Mouse (Mus musculus) thymus, postnatal 10 days (tissue): ENCODE measurements around the gene Pik3c2g.
"Not testable (repeated sequence)": the region's sequence is repeated elsewhere in the genome, so short reads cannot be mapped to it uniquely, and the experiment has no call there.

Experiments
- DNase-seq, 2 experiments: peaks; one replicate each; pipeline ENCODE4 v3.0.0; 2021; ENCODE audit warnings: low spot score in 2 of 2

The Pik3c2g gene

DNA sequence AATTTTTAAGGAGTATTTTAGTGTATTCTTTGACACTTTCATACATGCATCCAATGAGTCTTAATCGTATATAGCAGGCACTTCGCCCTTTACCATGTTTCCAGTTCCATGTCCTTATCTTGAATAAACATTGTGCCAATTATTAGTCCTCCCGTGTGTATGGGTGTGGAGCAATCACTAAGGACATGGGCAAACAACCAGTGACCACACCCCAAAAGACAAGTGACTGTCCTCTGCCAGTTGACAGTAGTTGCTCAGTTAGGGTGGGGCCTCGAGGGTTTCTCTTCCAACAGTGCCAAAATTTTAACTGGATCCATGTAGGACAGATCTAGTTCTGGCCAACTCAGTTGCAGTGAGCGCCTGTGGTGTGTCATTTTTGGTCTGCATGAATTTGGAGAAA, 341.7 kb downstream of the Pik3c2g start:
- DNase-seq = no peak

DNA sequence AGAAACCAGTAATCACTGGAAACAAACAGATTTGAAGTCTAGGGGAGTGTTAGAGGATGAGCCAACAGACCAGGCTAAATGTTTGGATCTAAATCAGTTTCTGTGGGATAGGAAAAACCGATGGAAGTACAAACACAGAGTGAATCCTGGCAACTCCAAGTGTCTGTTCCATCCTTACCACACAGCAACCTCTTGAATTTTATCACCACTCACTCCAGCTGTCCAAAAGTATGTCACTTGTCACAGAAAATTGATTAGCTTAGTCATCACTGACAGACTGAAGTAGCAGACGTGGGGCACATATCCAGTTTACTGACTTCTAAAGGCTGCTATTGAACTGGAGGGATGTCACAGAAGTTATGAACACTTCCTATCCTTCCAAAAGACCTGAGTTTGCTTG, 347.8 kb downstream of the Pik3c2g start:
- DNase-seq = no peak

DNA sequence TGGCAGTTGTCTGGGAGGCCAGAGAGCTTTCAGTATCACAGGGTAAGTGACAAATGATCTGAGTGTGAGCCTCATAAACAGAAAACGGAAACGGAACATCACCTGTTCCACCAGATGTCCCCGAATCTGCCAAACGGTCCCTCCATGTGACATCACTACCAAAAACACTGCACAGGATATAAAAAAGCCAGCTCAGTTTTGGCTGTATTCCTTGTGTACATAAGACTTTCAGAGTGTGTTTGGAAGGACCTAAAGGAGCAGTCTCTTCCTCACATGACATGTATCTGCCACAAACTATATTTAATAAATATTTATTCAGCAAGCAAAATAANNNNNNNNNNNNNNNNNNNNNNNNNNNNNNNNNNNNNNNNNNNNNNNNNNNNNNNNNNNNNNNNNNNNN, 350.6 kb downstream of the Pik3c2g start:
- not testable (repeated sequence) for DNase-seq

DNA sequence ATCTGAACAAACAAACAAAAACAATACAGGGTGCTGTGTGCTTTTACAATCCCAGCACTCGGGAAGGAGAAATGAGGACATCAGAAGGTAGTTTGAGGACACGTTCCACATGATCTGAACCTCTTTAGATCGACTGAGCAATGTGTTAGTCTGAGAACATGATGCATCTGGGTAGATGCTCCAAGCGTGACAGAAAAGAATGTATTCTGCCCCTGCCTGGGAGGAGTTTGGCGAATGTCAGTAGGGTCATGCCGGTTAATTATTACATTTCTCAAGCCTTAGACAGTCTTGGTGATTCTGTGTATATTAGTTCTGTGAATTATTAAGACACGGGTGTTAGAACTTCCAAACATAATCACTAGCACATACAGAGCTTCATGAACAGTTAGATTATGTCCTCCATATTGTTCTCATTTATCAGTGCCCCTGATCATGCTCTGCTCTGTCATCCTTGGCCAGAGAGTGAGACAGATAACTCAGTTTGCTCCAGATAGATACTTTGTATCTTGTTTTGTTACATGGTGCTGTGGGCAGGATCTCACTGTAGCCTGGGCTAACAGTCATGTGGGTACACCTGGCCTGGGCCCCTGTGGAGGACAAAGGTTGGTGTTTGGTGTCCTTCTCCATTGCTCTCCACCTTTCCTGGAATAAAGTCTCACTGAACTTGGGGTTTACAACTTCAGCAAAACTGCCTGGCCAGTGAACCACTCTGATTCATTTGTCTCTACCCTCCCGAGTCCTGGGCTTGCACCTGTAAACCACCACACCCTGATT, 360.3 kb downstream of the Pik3c2g start:
- DNase-seq = no peak

DNA sequence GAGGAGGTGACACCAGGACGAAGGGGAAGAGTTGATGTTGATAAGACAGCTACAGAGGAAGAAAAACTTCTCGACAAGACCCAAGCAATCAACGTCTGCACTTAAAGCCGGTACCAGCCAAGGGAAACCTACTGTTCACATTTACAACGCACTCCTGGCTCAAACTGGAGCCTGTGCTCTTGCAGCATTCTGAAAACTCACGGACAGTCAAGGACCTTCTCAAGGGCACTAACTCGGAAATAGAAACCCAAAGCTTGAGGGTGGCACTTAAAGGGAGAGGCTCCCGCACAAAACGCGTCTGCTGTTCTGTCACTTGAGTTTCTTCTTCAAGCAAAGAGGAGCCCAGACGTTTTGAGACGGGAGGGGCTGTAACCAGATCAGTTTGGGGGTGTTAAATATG, 366.6 kb downstream of the Pik3c2g start:
- DNase-seq = no peak

DNA sequence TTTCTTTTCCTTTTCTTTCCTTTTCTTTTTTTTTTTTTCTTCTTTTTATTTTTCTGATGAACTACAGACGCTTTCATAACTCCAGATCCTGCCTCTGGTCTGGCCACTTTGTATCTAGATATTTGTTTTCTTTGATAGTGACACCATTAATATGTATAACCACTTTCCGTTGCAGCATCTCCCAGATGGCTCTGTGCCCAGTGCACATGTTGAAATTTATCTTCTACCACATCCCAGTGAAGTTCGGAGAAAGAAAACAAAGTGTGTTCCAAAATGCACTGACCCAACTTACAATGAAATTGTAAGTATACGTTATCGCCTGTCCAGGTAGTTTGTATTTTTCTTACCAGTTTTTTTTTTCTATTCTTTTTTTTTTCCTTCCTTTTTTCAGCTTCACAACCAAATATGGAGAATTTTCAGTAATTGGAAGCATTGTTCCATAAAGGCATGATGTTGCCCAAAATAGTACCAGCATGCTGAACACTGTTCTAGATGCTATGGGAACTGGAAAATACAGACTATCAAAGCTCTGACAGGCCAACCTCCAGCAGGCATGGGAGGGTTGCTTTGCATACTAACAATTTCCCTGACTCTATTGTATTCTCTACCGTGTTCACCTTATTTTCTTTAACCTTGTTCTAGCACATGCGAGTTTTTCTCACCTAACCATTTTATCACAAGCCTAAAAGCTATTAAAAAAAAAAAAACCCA, 370.7 kb downstream of the Pik3c2g start:
- DNase-seq = no peak

DNA sequence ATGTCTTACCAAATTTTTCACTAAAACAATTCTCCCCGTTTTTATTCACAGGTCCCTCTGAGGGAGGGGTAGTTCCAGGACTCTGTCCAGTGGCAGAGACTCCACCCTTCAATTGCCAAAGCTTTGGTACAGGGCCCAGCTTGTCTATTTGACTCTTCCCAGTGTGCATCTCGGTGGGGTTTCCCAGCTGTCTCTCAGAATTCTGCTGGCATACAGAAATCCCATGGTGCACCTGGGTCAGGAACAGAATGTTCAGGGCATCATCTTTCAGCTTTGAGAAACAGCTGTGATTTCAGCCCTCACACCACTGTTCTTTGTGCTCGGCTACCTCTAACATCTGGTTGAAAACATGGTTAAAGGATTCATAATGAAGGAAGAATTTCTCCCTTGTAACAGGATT, 376.8 kb downstream of the Pik3c2g start:
- DNase-seq = no peak

DNA sequence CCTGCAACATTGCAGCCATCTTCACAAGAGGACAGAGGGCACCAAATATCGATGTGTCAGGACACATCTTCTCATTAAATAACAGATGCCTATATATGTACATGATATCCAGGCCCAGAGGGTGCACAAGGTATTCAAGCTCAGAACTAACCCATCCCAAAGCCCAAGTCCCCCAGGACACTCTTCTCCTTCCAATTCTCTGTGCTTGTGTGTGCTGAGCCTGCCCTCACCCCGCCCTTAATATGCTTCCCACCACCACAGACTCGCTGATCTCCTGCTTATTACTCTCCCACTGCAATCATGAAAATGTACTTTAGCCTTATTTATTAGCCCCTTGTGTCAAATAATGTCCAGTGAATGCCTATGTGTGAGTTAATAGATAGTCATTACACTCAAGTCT, 377.9 kb downstream of the Pik3c2g start:
- no peak for DNase-seq

DNA sequence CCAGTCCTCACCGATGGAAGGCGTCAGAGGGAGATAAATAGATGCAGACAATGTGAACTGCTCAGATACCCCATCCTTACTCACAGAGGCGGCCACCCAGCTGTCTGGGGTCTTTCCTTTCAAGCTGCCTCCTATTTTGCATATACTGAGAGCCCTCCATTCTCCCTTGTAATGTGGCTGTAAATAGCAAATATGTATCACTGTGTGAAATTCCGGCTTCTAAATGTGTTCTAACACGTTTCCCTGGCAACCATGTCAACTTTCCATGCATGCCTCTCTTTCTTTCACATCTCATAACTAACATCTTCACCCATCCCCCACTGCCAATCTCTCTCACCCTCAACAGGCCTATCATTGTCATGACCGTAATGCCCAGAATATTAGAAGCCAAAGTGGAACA, 379.7 kb downstream of the Pik3c2g start:
- no peak for DNase-seq

DNA sequence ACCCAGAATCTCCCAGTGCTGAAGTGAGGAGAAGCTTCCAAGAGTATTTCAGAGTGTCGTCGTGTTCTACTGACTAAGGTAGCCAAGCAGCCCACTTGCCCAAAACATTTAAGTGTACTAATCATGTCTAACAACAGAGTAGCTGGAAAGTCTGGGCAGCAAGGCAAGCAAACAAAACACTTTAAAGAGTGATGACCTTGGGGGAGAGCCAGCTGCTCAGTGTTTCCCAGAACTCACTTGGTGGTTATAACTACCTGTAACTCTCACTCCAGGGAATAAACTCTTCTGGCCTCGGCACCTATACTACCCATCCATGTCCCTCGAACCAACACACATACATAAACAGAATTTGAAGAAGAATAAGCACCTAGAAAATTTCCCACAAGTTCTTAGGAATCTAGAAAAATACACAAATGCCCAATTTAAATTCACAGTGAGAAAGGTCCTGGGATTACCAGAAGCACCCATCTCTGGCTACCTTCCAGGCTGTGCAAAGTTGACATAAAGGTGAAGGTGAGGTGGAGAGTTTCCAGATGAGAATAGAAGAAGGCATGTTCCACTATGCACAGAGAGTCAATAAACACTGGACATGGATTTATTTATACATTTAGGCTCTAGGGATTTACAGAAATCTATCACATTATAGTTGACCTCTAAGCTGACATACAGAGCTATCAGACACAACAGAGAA, 384.7 kb downstream of the Pik3c2g start:
- no peak for DNase-seq

DNA sequence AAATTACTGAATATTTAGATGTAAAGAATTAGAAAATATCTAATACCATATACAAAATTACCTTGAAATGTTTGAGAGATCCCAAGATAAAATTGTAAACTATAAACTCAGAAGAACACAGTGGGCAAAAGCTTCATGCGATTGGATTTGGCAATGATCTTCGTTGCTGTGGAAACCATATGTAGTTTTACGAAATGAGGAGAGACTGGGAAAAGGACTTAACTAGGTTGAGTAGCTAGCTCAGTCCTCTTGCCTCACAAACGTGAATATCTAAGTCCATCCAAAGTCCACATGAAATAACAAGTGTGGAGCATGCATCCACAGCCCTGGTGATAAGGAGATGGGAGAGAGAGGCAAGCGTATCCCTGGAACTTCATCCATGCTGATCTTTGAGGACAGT, 387.6 kb downstream of the Pik3c2g start:
- no peak for DNase-seq

DNA sequence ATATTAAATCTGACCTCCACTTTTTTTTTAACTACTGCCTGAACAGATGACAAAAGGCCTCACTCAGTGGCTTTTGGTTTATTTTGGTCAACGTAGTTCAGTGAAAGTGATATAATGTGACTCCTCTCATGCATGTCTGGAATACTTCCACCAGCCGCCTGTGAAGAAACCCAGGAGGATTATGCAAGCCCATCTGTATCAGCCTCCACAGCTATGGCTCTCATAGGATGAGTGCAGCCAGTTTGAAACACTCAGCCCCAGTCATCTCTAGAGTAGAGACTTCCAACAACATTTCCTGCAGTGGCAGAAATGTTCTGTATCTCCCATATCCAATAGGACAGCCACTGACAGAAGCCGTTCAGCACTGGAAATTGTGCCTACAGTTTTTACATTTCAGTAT, 391.1 kb downstream of the Pik3c2g start:
- no peak for DNase-seq

DNA sequence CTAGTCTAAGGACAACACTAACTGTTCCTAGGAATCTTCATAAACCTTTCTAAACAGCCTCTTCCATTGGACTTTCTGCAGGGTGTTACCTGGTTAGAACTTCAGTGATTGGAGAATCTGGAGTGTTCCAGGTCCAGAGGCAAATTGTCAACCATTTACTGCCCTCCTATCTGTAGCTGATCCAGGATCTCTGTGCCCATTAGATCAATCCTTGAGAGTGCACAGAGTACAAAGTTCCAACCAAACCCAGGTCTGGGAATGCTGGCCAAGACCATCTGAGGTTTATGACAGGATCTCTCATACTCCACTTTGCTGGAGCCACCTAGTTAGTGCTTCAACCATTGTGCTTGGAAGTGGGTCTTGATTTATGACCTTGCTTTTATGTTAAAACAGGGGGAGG, 394.0 kb downstream of the Pik3c2g start:
- DNase-seq = no peak

DNA sequence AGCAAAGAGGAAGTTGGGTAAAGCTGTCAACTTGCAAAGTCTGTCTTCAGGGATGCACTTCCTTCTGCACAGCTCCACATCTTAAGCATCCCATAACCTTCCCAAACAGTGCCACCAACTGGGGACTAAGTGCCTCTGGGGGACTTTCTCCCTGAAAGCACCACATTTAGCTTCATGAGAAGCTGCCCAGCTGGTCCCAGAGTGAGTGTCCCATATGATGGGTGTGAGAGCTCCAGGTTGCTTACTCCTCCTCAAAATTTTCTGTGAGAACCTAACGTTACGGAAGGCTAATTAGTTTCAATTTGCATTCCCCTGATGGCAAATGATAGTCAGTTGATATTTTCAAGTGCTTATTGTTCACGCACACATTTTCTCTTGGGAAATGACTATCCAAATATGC, 397.0 kb downstream of the Pik3c2g start:
- no peak for DNase-seq

DNA sequence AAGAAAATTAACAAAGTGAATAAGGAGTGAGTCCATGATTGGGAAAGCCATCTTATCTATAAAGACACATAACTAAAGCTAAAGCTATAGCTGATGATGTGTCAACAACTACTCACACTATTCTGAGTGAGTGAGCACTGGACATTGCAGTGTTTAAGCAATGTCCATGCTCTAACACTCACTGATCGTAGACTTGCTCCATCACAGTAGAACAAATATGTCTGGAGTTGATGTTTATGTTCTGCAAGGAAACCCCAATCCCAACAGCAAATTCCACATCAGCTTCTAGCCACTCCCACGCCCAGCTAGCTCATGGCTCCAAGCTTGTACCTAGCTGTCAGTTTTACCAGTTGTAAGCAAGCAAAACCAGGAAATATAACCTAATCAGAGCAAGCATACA, 399.5 kb downstream of the Pik3c2g start:
- no peak for DNase-seq

DNA sequence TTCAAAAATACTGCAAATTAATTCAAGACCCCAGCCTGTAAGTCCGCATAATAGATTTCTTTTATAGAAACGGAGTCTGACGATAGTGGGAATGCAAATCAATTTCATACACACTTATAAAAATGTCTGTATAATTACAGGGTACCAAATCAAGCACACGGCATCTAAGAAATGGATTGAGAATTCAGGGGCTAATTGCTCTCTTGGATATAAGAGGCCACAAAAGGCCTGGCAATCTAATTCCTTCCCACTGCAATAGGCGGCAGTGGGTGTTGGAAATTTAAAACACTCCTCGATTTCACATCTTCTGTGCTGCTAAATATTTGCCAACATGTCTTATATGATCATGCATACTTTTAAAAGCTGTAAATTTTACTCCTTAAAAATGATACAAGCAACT, 402.1 kb downstream of the Pik3c2g start:
- DNase-seq = no peak

DNA sequence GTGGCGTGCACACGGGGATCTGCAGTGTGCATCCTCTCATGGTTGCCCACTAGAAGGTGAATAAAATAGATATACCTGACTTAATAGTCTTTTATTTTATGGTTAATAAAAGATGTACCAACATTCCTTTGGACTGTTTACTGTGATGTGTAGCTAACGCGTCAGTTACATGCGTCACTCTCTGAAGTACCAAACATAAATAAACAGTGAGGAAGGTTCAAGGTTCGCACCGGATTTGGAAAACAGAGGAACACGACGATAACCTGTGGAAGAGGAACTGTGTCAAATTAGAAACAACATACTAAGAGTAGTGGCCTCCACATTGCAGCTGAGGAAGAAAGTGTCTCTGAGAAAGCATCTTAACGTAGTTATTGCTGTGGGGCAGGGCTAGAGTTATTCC, 402.6 kb downstream of the Pik3c2g start:
- DNase-seq = no peak

DNA sequence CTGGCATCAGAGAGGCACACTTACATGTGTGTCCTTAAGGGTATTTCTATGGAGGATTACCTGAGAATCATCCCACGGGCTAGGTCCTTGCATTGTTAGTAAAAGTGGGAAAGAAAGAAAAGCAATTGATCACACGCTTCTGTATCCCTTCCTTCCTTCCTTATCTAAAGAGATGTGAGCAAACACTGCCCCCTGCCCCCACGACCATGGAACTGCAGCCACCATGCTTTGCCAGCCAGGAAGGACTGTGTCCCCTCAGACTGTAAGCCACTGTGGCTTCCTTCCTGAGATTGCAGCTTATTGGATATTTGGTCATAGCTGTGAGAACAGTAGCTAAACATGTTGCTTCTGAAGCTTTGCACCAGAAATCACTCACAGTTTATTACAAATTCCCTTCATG, 418.2 kb downstream of the Pik3c2g start:
- DNase-seq = no peak
